Mouse (Mus musculus) heart, adult 2 months (tissue): Measurements from ENCODE around the gene Rassf2. TPM values are rescaled to one million over a fixed set of nuclear protein-coding genes. Genes with fewer than 3 reads are reported as not detected.

ENCODE experiments used
- DNase-seq, 2 experiments: peaks; one replicate each; pipeline ENCODE4 v3.0.0; 2021
- H3K27ac ChIP-seq: fragments of 200-600 bp; 2 replicates; pipeline ENCODE4 v1.8.1; 2022
- H3K27me3 ChIP-seq: fragments of 200-500 bp; 2 replicates; pipeline ENCODE4 v1.6.1; 2012; ENCODE audit warnings: mild to moderate bottlenecking, low read length, inconsistent platforms, mixed read lengths; ENCODE audit not compliant: control insufficient read depth, insufficient read depth
- H3K36me3 ChIP-seq: fragments of 200-500 bp; 2 replicates; pipeline ENCODE4 v1.6.1; 2012; ENCODE audit warnings: low read length, inconsistent platforms; ENCODE audit not compliant: control insufficient read depth, insufficient read depth
- H3K4me1 ChIP-seq: fragments of 200-500 bp; 2 replicates; pipeline ENCODE4 v1.6.1; 2011; ENCODE audit warnings: low read length; ENCODE audit not compliant: control insufficient read depth, insufficient read depth
- H3K4me3 ChIP-seq: fragments of 200-600 bp; 2 replicates; pipeline ENCODE4 v1.8.1; 2022
- H3K79me2 ChIP-seq: fragments of 200-500 bp; replicated peaks from 2 replicates; pipeline ENCODE4 v1.6.1; 2012; ENCODE audit warnings: mild to moderate bottlenecking, inconsistent platforms, low read length, moderate library complexity, mixed read lengths; ENCODE audit not compliant: control insufficient read depth, insufficient read depth
- H3K9ac ChIP-seq: fragments of 200-500 bp; 2 replicates; pipeline ENCODE4 v1.6.1; 2012; ENCODE audit warnings: low read depth, mild to moderate bottlenecking, control low read depth, inconsistent platforms, low read length, mixed read lengths
- CTCF ChIP-seq: fragments of 200-600 bp; IDR thresholded peaks from 2 replicates; pipeline ENCODE4 v1.8.1; 2022; ENCODE audit warnings: antibody characterized with exemption, mild to moderate bottlenecking, moderate library complexity
- EP300 ChIP-seq: fragments of 200-500 bp; IDR thresholded peaks from 2 replicates; pipeline ENCODE4 v1.6.1; 2011; ENCODE audit warnings: low read depth, low read length, control low read depth; ENCODE audit not compliant: insufficient read depth
- POLR2A ChIP-seq: fragments of 200-500 bp; IDR thresholded peaks from 2 replicates; pipeline ENCODE4 v1.6.1; 2011; ENCODE audit warnings: mild to moderate bottlenecking, low read depth, low read length, control low read depth; ENCODE audit not compliant: insufficient read depth
- WGBS: fragments of 180-500 bp; shearing (Covaris S2); methylation state at CpG from one replicate; pipeline ENCODE4 v1.1.7; 2018; 5-methylcytosine and 5-hydroxymethylcytosine counted together
- intact Hi-C: fragments of 180-260 bp; cut with DNase I; formaldehyde crosslinking; loops from one replicate; pipeline ENCODE4 v1.15.1; 2025
- polyA plus RNA-seq: library from polyadenylated mRNA; depleted of rRNA; stranded (reverse); fragments of >200 nt; gene quantifications from 2 replicates; pipeline ENCODE4 v1.2.3, GENCODE M21; 2012
- total RNA-seq, 2 experiments: library from RNA; stranded (reverse); gene quantifications; 2 replicates each; pipeline ENCODE4 v1.2.3; 2021

Gene Rassf2
- total and polyA plus RNA-seq, 3 experiments = 6.0 to 11.5 (median 6.8) TPM

DNA sequence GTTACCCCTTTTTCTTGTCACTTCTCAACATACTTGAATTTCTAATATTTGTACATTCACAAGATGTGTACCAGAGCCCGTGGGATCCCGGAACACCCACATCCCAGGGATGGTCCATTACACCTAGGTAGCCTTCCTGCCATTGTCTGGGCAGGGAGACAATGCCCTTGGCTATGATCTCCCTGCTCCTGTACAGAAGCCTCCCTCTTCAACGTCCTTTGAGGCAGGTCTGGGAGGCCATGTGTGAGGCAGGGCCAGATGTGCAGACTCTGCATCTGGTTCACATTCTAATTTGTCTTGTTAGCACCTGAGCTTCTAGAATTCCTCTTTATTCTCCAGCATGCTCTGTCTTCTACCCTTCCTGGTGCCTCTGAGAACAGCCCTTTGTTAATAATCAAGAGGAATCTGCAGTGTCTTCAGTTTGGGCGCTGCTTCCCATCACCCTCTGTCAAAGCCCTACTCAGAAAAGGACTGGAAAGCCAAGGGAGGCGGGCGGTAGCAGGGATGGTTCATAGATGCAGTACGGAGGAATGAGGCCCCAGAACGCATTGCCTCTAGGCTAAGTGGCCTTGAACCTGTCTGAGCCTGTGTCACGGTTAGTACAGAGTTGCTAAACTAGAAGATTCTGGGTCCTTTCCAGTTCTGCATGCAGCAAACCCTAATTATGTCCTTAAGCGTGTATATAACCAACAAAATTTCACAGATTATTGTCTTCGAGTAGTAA lies 81.0 kb downstream of the Rassf2 start:
- 73% methylated on average over 11 of the region's 11 CpGs for WGBS
- DNase-seq = no peak
- intact Hi-C loops = loop anchor here (1.0 to 10.0 kb wide), 3 partner anchors 121 to 394 kb away; no protein-coding TSS in a partner anchor

DNA sequence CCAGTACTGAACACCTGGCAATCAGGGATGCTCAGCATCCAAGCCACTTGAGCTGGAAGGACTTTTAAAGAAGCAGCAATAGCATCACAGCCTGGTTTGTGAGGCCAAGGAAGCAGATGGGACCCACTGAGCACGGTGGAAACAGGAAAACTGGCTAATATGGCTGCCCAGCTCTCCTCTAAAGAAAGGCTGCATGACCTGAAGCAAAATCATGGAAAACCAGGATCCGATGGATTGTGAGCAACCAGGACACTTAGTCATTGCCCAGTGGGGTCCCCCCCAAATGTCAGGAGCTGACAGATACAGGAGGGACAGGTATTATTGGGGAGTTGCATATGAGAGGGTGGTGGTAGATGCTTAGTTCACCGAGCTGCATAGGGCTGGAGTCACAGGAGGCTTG lies 81.9 kb downstream of the Rassf2 start:
- H3K36me3 ChIP-seq = no peaks in the 10 kb centered on the region
- TF ChIP-seq POLR2A (no peak), EP300 (no peak), CTCF (no peak)
- no peaks in the 10 kb centered on the region for H3K79me2 ChIP-seq
- no peak overlapping the region for H3K4me3 ChIP-seq
- DNase-seq = no peak
- intact Hi-C loops = loop anchor here (2.0 to 10.0 kb wide), 2 partner anchors 127 to 393 kb away; no protein-coding TSS in a partner anchor
- peaks cover 4% of the 10 kb centered on the region; the same call in 1 of the 2 replicates for H3K4me1 ChIP-seq
- H3K27me3 ChIP-seq = no peaks in the 10 kb centered on the region
- no peak overlapping the region for H3K27ac ChIP-seq
- H3K9ac ChIP-seq = no peak overlapping the region
- 77% methylated on average over 3 of the region's 3 CpGs for WGBS

More for the DNA sequence above, 81.0 kb downstream of the Rassf2 start:
- no peak overlapping the region for H3K9ac ChIP-seq
- H3K27me3 ChIP-seq = no peaks in the 10 kb centered on the region
- H3K4me1 ChIP-seq = peaks cover 4% of the 10 kb centered on the region; the same call in 1 of the 2 replicates
- H3K27ac ChIP-seq = no peak overlapping the region
- no peaks in the 10 kb centered on the region for H3K36me3 ChIP-seq
- no peak overlapping the region for H3K4me3 ChIP-seq
- no peak for TF ChIP-seq POLR2A
- TF ChIP-seq CTCF = no peak
- no peak for TF ChIP-seq EP300
- no peaks in the 10 kb centered on the region for H3K79me2 ChIP-seq

DNA sequence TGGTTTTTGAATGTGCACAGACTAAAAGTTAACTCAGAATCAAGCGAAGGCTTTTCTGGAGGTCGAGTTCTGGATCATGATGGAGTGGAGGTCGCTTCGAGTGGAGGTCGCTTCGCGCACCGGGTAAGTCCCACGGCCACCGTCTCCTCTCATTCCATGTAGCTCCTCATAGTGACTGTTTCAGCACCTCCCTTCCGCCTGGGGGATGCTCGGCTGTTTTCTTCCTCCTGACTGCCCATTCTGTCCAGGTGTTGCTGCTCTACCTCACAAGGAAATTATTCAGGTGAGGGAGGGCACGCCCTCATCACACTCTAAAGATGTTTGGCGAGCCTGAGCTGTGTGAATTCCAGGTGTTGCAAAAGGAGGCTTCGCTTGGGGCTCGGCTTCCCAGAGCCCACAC lies 83.7 kb downstream of the Rassf2 start:
- Histone ChIP-seq H3K9ac (no peak overlapping the region), H3K4me1 (peaks cover 2% of the 10 kb centered on the region; the same call in 1 of the 2 replicates), H3K4me3 (no peak overlapping the region), H3K79me2 (no peaks in the 10 kb centered on the region), H3K36me3 (no peaks in the 10 kb centered on the region), H3K27me3 (no peaks in the 10 kb centered on the region), H3K27ac (no peak overlapping the region)
- DNase-seq = peak in 1 of 2 experiments; percentile 9
- no peak for TF ChIP-seq POLR2A
- no peak for TF ChIP-seq EP300
- TF ChIP-seq CTCF = no peak
- intact Hi-C loops = loop anchor here (10.0 kb wide), 1 partner anchor 392 kb away; no protein-coding TSS in a partner anchor
- 96% methylated on average over 16 of the region's 16 CpGs for WGBS

DNA sequence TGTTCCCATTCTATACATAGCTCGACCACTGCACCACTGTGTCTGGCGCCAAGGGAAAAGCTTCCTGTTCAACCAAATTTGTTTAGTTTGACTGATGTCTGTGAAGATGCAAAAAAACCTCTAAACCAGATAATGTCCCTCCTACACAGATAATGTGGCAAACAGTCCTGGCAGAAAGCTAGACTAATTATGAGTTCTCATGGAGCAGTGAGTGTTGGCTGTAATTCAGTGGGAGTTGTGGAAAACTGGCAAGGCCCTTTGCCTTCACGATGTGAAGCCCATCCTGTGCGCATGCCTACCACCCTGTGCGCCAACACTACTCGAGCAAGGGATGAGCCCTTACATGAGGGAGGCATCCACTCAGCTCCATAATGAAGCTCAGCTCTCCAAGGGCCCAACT lies 84.3 kb downstream of the Rassf2 start:
- intact Hi-C loops = loop anchor here (10.0 kb wide), 1 partner anchor 391 kb away; no protein-coding TSS in a partner anchor
- DNase-seq = no peak
- Histone ChIP-seq H3K4me3 (no peak overlapping the region), H3K4me1 (peaks cover 2% of the 10 kb centered on the region; the same call in 1 of the 2 replicates), H3K9ac (no peak overlapping the region), H3K27me3 (no peaks in the 10 kb centered on the region), H3K79me2 (no peaks in the 10 kb centered on the region), H3K36me3 (no peaks in the 10 kb centered on the region), H3K27ac (no peak overlapping the region)
- TF ChIP-seq EP300 = no peak
- TF ChIP-seq POLR2A = no peak
- TF ChIP-seq CTCF = no peak
- 57% methylated on average over 6 of the region's 6 CpGs for WGBS

DNA sequence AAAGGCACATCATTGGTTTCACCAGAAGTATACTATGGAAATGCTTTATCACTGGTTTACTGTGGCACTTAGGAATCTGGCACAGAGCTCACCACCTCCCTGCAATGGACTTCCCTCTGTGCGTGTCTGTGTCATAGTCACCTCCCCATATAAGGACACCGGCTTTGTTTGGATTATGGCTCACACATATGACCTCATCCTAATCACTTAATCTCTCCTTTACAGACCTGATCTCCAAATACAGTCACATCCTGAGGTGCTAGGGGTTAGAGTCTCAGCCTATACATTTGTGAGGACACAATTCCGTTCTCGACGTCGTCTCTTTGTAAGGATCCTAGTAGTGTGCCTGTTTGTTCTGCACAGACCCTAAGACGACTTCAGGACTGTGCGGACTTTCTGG lies 84.8 kb downstream of the Rassf2 start:
- Histone ChIP-seq H3K4me3 (no peak overlapping the region), H3K9ac (no peak overlapping the region), H3K27me3 (no peaks in the 10 kb centered on the region), H3K4me1 (peaks cover 2% of the 10 kb centered on the region; the same call in 1 of the 2 replicates), H3K79me2 (no peaks in the 10 kb centered on the region), H3K27ac (no peak overlapping the region), H3K36me3 (no peaks in the 10 kb centered on the region)
- WGBS = 43% methylated on average over 8 of the region's 8 CpGs
- intact Hi-C loops = loop anchor here (10.0 kb wide), 1 partner anchor 390 kb away; no protein-coding TSS in a partner anchor
- DNase-seq = no peak
- TF ChIP-seq CTCF = no peak
- TF ChIP-seq EP300 = no peak
- no peak for TF ChIP-seq POLR2A

DNA sequence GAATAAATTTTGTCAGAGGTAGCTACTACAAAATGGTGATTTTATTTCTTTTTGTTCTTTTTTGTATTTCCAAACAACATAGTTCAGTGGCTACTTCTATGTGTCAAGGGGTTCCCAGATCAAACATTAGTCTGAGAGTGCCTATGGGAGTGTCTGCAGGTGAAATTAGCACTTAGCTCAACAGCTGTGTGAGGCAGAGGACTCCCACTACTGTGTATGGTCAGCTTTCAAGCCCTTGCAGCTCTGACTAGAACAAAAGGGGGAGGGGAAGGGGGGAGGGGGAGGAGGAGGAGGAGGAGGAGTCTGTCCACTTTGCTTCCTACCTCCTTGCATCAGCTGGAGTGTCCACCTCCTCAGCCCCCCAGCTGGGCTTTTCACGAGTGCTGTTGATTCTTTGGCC lies 85.7 kb downstream of the Rassf2 start:
- Histone ChIP-seq H3K4me3 (no peak overlapping the region), H3K36me3 (no peaks in the 10 kb centered on the region), H3K9ac (no peak overlapping the region), H3K4me1 (peaks cover 2% of the 10 kb centered on the region; the same call in 1 of the 2 replicates), H3K27ac (no peak overlapping the region), H3K27me3 (no peaks in the 10 kb centered on the region), H3K79me2 (no peaks in the 10 kb centered on the region)
- 47% methylated on average over 1 of the region's 1 CpGs for WGBS
- intact Hi-C loops = loop anchor here (10.0 kb wide), 1 partner anchor 390 kb away; no protein-coding TSS in a partner anchor
- no peak for DNase-seq
- no peak for TF ChIP-seq POLR2A
- TF ChIP-seq EP300 = no peak
- TF ChIP-seq CTCF = no peak
